Comparison of ENCODE assay signal across 27 mouse cellular contexts in genomic region chr6:146302101-146302500, GRCm38 (mm10).
DNase-seq lines count a peak whose midpoint lies in the region; ATAC-seq and TF ChIP-seq lines count a peak whose summit lies in the region.
"Had no signal": no experiment of that assay in that cellular context is flagged by ENCODE, and none has a peak within 500 bp of the region (broad histone marks: within the 10 kb centered on the region; RNA-seq: fewer than 3 reads in every experiment).

No protein-coding gene starts in this region.

- H3K4me2 ChIP-seq in hindbrain, embryonic 14.5 days (replicated peaks), result no peak overlapping the region
- H3K4me2 ChIP-seq in hindbrain, embryonic 13.5 days, result no peak overlapping the region
- H3K4me2 ChIP-seq in limb, embryonic 12.5 days, result no peak overlapping the region
- H3K4me2 ChIP-seq: heart, embryonic 11.5 days; kidney, embryonic 15.5 days; liver, embryonic 15.5 days; lung, embryonic 14.5 days; neural tube, embryonic 15.5 days had no signal

- DNase-seq in hindbrain, embryonic 14.5 days (ENCODE audit: low spot score), result no peak
- DNase-seq in layer of hippocampus, adult 2 months (ENCODE audit: low spot score in 2 of 2), result no peak
- no peak for DNase-seq in layer of hippocampus, adult 9-11 months
- peak; percentile 56 for DNase-seq in Muller cell, postnatal 12 days (ENCODE audit: inconsistent ontology term)
- DNase-seq in left cerebral cortex, postnatal 10 days (ENCODE audit: extremely low spot score in 1 of 2, low spot score in 2 of 2), result no peak
- DNase-seq in ovary, postnatal 10 days (ENCODE audit: low spot score), result no peak
- DNase-seq: adrenal gland, postnatal 14 days; cerebellum, adult 11 months; cerebellum, adult 9-11 months; embryo, embryonic 11 days; gastrocnemius, postnatal 14 days; heart, postnatal 36 days; kidney, adult 11 months; lung, embryonic 14.5 days; lung, postnatal 14 days; right cerebral cortex, postnatal 4 days; thymus, adult 18-20 months; thymus, postnatal 4 days had no signal

- TF ChIP-seq CTCF in layer of hippocampus, adult 2 months (conservative IDR thresholded peaks at IDR 0.05), result no peak

- no peaks in the 10 kb centered on the region for H3K9me3 ChIP-seq in hindbrain, embryonic 14.5 days (ENCODE audit: control insufficient read depth, low read length)
- no peaks in the 10 kb centered on the region for H3K9me3 ChIP-seq in hindbrain, embryonic 13.5 days
- no peaks in the 10 kb centered on the region for H3K9me3 ChIP-seq in limb, embryonic 12.5 days
- H3K9me3 ChIP-seq: kidney, embryonic 15.5 days; liver, embryonic 15.5 days; neural tube, embryonic 15.5 days had no signal

- no peak overlapping the region for H3K9ac ChIP-seq in hindbrain, embryonic 14.5 days
- H3K9ac ChIP-seq in hindbrain, embryonic 13.5 days, result no peak overlapping the region
- no peak overlapping the region for H3K9ac ChIP-seq in limb, embryonic 12.5 days (replicated peaks)
- H3K9ac ChIP-seq: kidney, embryonic 15.5 days; liver, embryonic 15.5 days; lung, embryonic 14.5 days; neural tube, embryonic 15.5 days had no signal

- H3K4me3 ChIP-seq in hindbrain, embryonic 14.5 days (replicated peaks; ENCODE audit: low read length), result no peak overlapping the region
- H3K4me3 ChIP-seq in hindbrain, embryonic 13.5 days, result no peak overlapping the region
- H3K4me3 ChIP-seq in layer of hippocampus, adult 2 months, result no peak overlapping the region
- H3K4me3 ChIP-seq in limb, embryonic 12.5 days (replicated peaks), result no peak overlapping the region
- H3K4me3 ChIP-seq: kidney, embryonic 15.5 days; liver, embryonic 15.5 days; neural tube, embryonic 15.5 days had no signal

- 0 out of 2 replicates have a peak overlapping the region, but pooled peaks have one; percentile 32 for H3K27ac ChIP-seq in hindbrain, embryonic 14.5 days
- H3K27ac ChIP-seq in hindbrain, embryonic 13.5 days, result no peak overlapping the region
- peak overlapping the region; percentile 5; the same call in 1 of the 2 replicates for H3K27ac ChIP-seq in layer of hippocampus, adult 2 months
- H3K27ac ChIP-seq in limb, embryonic 12.5 days, result no peak overlapping the region
- H3K27ac ChIP-seq: kidney, embryonic 15.5 days; liver, embryonic 15.5 days; neural tube, embryonic 15.5 days; stomach, postnatal 0 days had no signal

- no peaks in the 10 kb centered on the region for H3K27me3 ChIP-seq in hindbrain, embryonic 14.5 days (ENCODE audit: control insufficient read depth, insufficient read depth, low read length)
- no peaks in the 10 kb centered on the region for H3K27me3 ChIP-seq in hindbrain, embryonic 13.5 days
- no peaks in the 10 kb centered on the region for H3K27me3 ChIP-seq in limb, embryonic 12.5 days
- H3K27me3 ChIP-seq: kidney, embryonic 15.5 days; liver, embryonic 15.5 days; neural tube, embryonic 15.5 days had no signal

- WGBS in hindbrain, embryonic 14.5 days, result 45% methylated on average over 3 of the region's 3 CpGs
- 55% methylated on average over 3 of the region's 3 CpGs for WGBS in hindbrain, embryonic 13.5 days
- 38% methylated on average over 3 of the region's 3 CpGs for WGBS in limb, embryonic 12.5 days

- intact Hi-C loops in left cerebral cortex, postnatal 10 days (cut with DNase I), result no loop called here

- H3K4me1 ChIP-seq in hindbrain, embryonic 14.5 days (replicated peaks; ENCODE audit: control insufficient read depth, insufficient read depth, low read length), result peaks cover 9% of the 10 kb centered on the region; the same call in 1 of the 2 replicates
- H3K4me1 ChIP-seq in hindbrain, embryonic 13.5 days (replicated peaks), result peaks cover 13% of the 10 kb centered on the region
- H3K4me1 ChIP-seq in limb, embryonic 12.5 days (replicated peaks), result peaks cover 4% of the 10 kb centered on the region; the same call in 1 of the 2 replicates
- H3K4me1 ChIP-seq: liver, embryonic 15.5 days had no signal

- no peaks in the 10 kb centered on the region for H3K36me3 ChIP-seq in hindbrain, embryonic 14.5 days (replicated peaks; ENCODE audit: control insufficient read depth, insufficient read depth)
- H3K36me3 ChIP-seq in hindbrain, embryonic 13.5 days, result no peaks in the 10 kb centered on the region
- H3K36me3 ChIP-seq in limb, embryonic 12.5 days, result no peaks in the 10 kb centered on the region
- H3K36me3 ChIP-seq: kidney, embryonic 15.5 days; liver, embryonic 15.5 days; neural tube, embryonic 15.5 days had no signal

- no peak for ATAC-seq in hindbrain, embryonic 14.5 days (ENCODE audit: low FRiP score)
- ATAC-seq in hindbrain, embryonic 13.5 days (ENCODE audit: low FRiP score), result no peak
- 0 out of 2 replicates have a peak, but pooled peaks have one; percentile 56 for ATAC-seq in limb, embryonic 12.5 days (ENCODE audit: insufficient number of reproducible peaks, insufficient read depth, low FRiP score, low TSS enrichment, low read depth)
- ATAC-seq: forebrain, embryonic 14.5 days; inflammation-experienced regulatory T-cells, adult 6 months had no signal

Comparison
In these comparisons a context has a peak if more than half of its experiments do, and no peak if none do; other contexts are left out.
1. H3K27ac ChIP-seq: peak in hindbrain, embryonic 14.5 days (single experiment) and layer of hippocampus, adult 2 months (single experiment); none in hindbrain, embryonic 13.5 days (single experiment) and limb, embryonic 12.5 days (single experiment).